Mouse (Mus musculus) midbrain, embryonic 16.5 days (tissue): ENCODE data around the gene Macrod2. TPM values are rescaled to one million over a fixed set of nuclear protein-coding genes. Genes with fewer than 3 reads are reported as not detected.

Experiments
- ATAC-seq: fragments of 200-750 bp; cut with Nextera tagmentation; 2 replicates; pipeline ENCODE4 v1.8.0; 2017; ENCODE audit warnings: moderate TSS enrichment
- H3K27ac ChIP-seq: fragments of 300-500 bp; sonication (generic); 2 replicates; pipeline ENCODE4 v1.5.1; 2014; ENCODE audit warnings: mild to moderate bottlenecking, low read length, mixed read lengths
- H3K27me3 ChIP-seq: fragments of 300-500 bp; sonication (generic); 2 replicates; pipeline ENCODE4 v1.6.1; 2014; ENCODE audit warnings: low read depth, low read length, mixed read lengths; ENCODE audit not compliant: control insufficient read depth, insufficient read depth
- H3K36me3 ChIP-seq: fragments of 300-500 bp; sonication (generic); 2 replicates; pipeline ENCODE4 v1.6.1; 2014; ENCODE audit warnings: mild to moderate bottlenecking, low read length, moderate library complexity, mixed read lengths; ENCODE audit not compliant: control insufficient read depth, insufficient read depth
- H3K4me1 ChIP-seq: fragments of 300-500 bp; sonication (generic); 2 replicates; pipeline ENCODE4 v1.6.1; 2014; ENCODE audit warnings: mild to moderate bottlenecking, low read length, mixed read lengths; ENCODE audit not compliant: control insufficient read depth, insufficient read depth
- H3K4me2 ChIP-seq: fragments of 300-500 bp; sonication (generic); 2 replicates; pipeline ENCODE4 v1.6.1; 2014; ENCODE audit warnings: mild to moderate bottlenecking, low read length, mixed read lengths
- H3K4me3 ChIP-seq: fragments of 300-500 bp; sonication (generic); 2 replicates; pipeline ENCODE4 v1.5.1; 2014; ENCODE audit warnings: low read depth, mild to moderate bottlenecking, low read length, moderate library complexity, mixed read lengths
- H3K9ac ChIP-seq: fragments of 300-500 bp; sonication (generic); 2 replicates; pipeline ENCODE4 v1.6.1; 2014; ENCODE audit warnings: low read depth, low read length, mixed read lengths
- H3K9me3 ChIP-seq: fragments of 300-500 bp; sonication (generic); replicated peaks from 2 replicates; pipeline ENCODE4 v1.6.1; 2014; ENCODE audit warnings: mild to moderate bottlenecking, low read length, mixed read lengths; ENCODE audit not compliant: control insufficient read depth, poor library complexity, severe bottlenecking
- WGBS: fragments of 180-500 bp; shearing (Covaris S2); extraction: QIAGEN DNeasy Blood & Tissue Kit; methylation state at CpG from one replicate; pipeline ENCODE4 v1.1.7; 2014; 5-methylcytosine and 5-hydroxymethylcytosine counted together
- polyA plus RNA-seq: library from polyadenylated mRNA; unstranded; fragments of >200 nt; fragmentation: Nextera tagmentation; extraction: Ambion mirVana; gene quantifications from 2 replicates; pipeline ENCODE4 v1.2.1, GENCODE M21; 2015

Macrod2 gene
- polyA plus RNA-seq, 1 experiment from 2014 or later: 96.9 TPM

- Histone ChIP-seq H3K4me3 (no peak overlapping the region), H3K4me2 (no peak overlapping the region), H3K9me3 (no peaks in the 10 kb centered on the region), H3K4me1 (peaks cover 9% of the 10 kb centered on the region), H3K27me3 (no peaks in the 10 kb centered on the region), H3K36me3 (no peaks in the 10 kb centered on the region), H3K27ac (no peak overlapping the region), H3K9ac (no peak overlapping the region)
- 64% methylated on average over 1 of the region's 1 CpGs for WGBS
- ATAC-seq: no peak
Measured at GRCm38 (mm10) chr2:141419806-141420205, 1024.7 kb downstream of the Macrod2 start.

- WGBS: 82% methylated on average over 5 of the region's 5 CpGs
- H3K36me3 ChIP-seq: no peaks in the 10 kb centered on the region
- no peak overlapping the region for H3K9ac ChIP-seq
- ATAC-seq: no peak
- no peak overlapping the region for H3K4me3 ChIP-seq
- no peaks in the 10 kb centered on the region for H3K4me1 ChIP-seq
- no peaks in the 10 kb centered on the region for H3K27me3 ChIP-seq
- no peak overlapping the region for H3K4me2 ChIP-seq
- H3K27ac ChIP-seq: no peak overlapping the region
- no peaks in the 10 kb centered on the region for H3K9me3 ChIP-seq
Measured at GRCm38 (mm10) chr2:141434084-141434483, 1039.0 kb downstream of the Macrod2 start.

GRCm38 (mm10) chr2:141434731-141435570 is 1039.8 kb downstream of the Macrod2 start:
- no peak overlapping the region for H3K27ac ChIP-seq
- H3K4me1 ChIP-seq: no peaks in the 10 kb centered on the region
- no peak for ATAC-seq
- H3K36me3 ChIP-seq: no peaks in the 10 kb centered on the region
- no peaks in the 10 kb centered on the region for H3K9me3 ChIP-seq
- H3K4me2 ChIP-seq: no peak overlapping the region
- WGBS: 49% methylated on average over 16 of the region's 16 CpGs
- H3K27me3 ChIP-seq: no peaks in the 10 kb centered on the region
- H3K9ac ChIP-seq: no peak overlapping the region
- H3K4me3 ChIP-seq: no peak overlapping the region

GRCm38 (mm10) chr2:141441896-141442295 is 1046.8 kb downstream of the Macrod2 start:
- H3K27me3 ChIP-seq: no peaks in the 10 kb centered on the region
- no peaks in the 10 kb centered on the region for H3K36me3 ChIP-seq
- no peaks in the 10 kb centered on the region for H3K4me1 ChIP-seq
- WGBS: 74% methylated on average over 2 of the region's 2 CpGs
- ATAC-seq: no peak
- H3K9ac ChIP-seq: no peak overlapping the region
- no peaks in the 10 kb centered on the region for H3K9me3 ChIP-seq
- H3K4me3 ChIP-seq: no peak overlapping the region
- no peak overlapping the region for H3K27ac ChIP-seq
- no peak overlapping the region for H3K4me2 ChIP-seq

- H3K4me2 ChIP-seq: no peak overlapping the region
- no peaks in the 10 kb centered on the region for H3K9me3 ChIP-seq
- no peak for ATAC-seq
- H3K36me3 ChIP-seq: no peaks in the 10 kb centered on the region
- no peak overlapping the region for H3K4me3 ChIP-seq
- H3K27me3 ChIP-seq: no peaks in the 10 kb centered on the region
- no peak overlapping the region for H3K27ac ChIP-seq
- no peak overlapping the region for H3K9ac ChIP-seq
- 59% methylated on average over 2 of the region's 2 CpGs for WGBS
- H3K4me1 ChIP-seq: no peaks in the 10 kb centered on the region
Measured at GRCm38 (mm10) chr2:141449078-141449680, 1054.1 kb downstream of the Macrod2 start.

- no peaks in the 10 kb centered on the region for H3K36me3 ChIP-seq
- H3K4me1 ChIP-seq: no peaks in the 10 kb centered on the region
- H3K9ac ChIP-seq: no peak overlapping the region
- H3K4me2 ChIP-seq: no peak overlapping the region
- H3K27me3 ChIP-seq: no peaks in the 10 kb centered on the region
- H3K9me3 ChIP-seq: no peaks in the 10 kb centered on the region
- WGBS: 94% methylated on average over 1 of the region's 1 CpGs
- H3K4me3 ChIP-seq: no peak overlapping the region
- ATAC-seq: no peak
- no peak overlapping the region for H3K27ac ChIP-seq
Measured at GRCm38 (mm10) chr2:141463946-141464345, 1068.8 kb downstream of the Macrod2 start.

- no peaks in the 10 kb centered on the region for H3K9me3 ChIP-seq
- no peak overlapping the region for H3K27ac ChIP-seq
- H3K27me3 ChIP-seq: no peaks in the 10 kb centered on the region
- no peaks in the 10 kb centered on the region for H3K36me3 ChIP-seq
- no peak overlapping the region for H3K9ac ChIP-seq
- no peaks in the 10 kb centered on the region for H3K4me1 ChIP-seq
- ATAC-seq: no peak
- H3K4me2 ChIP-seq: no peak overlapping the region
- 97% methylated on average over 1 of the region's 1 CpGs for WGBS
- no peak overlapping the region for H3K4me3 ChIP-seq
Measured at GRCm38 (mm10) chr2:141472791-141473190, 1077.7 kb downstream of the Macrod2 start.

- H3K36me3 ChIP-seq: no peaks in the 10 kb centered on the region
- no peak overlapping the region for H3K4me2 ChIP-seq
- H3K27ac ChIP-seq: no peak overlapping the region
- H3K27me3 ChIP-seq: no peaks in the 10 kb centered on the region
- H3K9ac ChIP-seq: no peak overlapping the region
- ATAC-seq: no peak
- no peak overlapping the region for H3K4me3 ChIP-seq
- no peaks in the 10 kb centered on the region for H3K9me3 ChIP-seq
- 61% methylated on average over 3 of the region's 3 CpGs for WGBS
- no peaks in the 10 kb centered on the region for H3K4me1 ChIP-seq
Measured at GRCm38 (mm10) chr2:141477585-141477984, 1082.5 kb downstream of the Macrod2 start.

- H3K4me1 ChIP-seq: no peaks in the 10 kb centered on the region
- WGBS: 67% methylated on average over 3 of the region's 3 CpGs
- no peak overlapping the region for H3K4me3 ChIP-seq
- H3K36me3 ChIP-seq: no peaks in the 10 kb centered on the region
- no peak overlapping the region for H3K4me2 ChIP-seq
- H3K27me3 ChIP-seq: no peaks in the 10 kb centered on the region
- H3K9ac ChIP-seq: no peak overlapping the region
- no peak overlapping the region for H3K27ac ChIP-seq
- ATAC-seq: no peak
- no peaks in the 10 kb centered on the region for H3K9me3 ChIP-seq
Measured at GRCm38 (mm10) chr2:141490518-141490917, 1095.4 kb downstream of the Macrod2 start.
